Mouse (Mus musculus) ovary, adult 10 weeks (tissue): ENCODE data around the gene Myt1l. TPM values are rescaled to one million over a fixed set of nuclear protein-coding genes. Genes with fewer than 3 reads are reported as not detected.

Source experiments
- polyA plus RNA-seq: library from polyadenylated mRNA; stranded (reverse); fragments of 350-450 nt; fragmentation: Illumina TruSeq; extraction: RNeasy Lipid Tissue Mini Kit (QIAGEN cat#74804); gene quantifications from one replicate; pipeline ENCODE4 v1.2.3, GENCODE M21; 2014

The Myt1l gene
- not detected for polyA plus RNA-seq

GRCm38 (mm10) chr12:29528031-29528771 lies at the start of gene Myt1l:
Myt1l (plus strand) TSS chr12:29528384.

GRCm38 (mm10) chr12:29937308-29937707 lies 409.1 kb downstream of the Myt1l start, which contains the start of gene Pxdn:
Pxdn (plus strand) TSS chr12:29937608.

